Mouse (Mus musculus) hindbrain, embryonic 10.5 days (tissue): ENCODE measurements at regions not wholly inside any gene's neighbourhood (a gene's known extent, or its start where the extent isn't known, plus 50 kb on each side); places are given as distances from the start of the nearest gene placed in this dataset.
A peak's percentile ranks its signal among the peaks of the same experiment; 100 is the strongest.

Source experiments
- DNase-seq: peaks from one replicate; pipeline ENCODE4 v3.0.0-alpha.2; 2017; ENCODE audit warnings: low spot score
- H3K27ac ChIP-seq: fragments of 300-500 bp; sonication (generic); 2 replicates; pipeline ENCODE4 v1.5.1; 2016; ENCODE audit warnings: mild to moderate bottlenecking, moderate library complexity
- H3K27me3 ChIP-seq: fragments of 300-500 bp; sonication (generic); 2 replicates; pipeline ENCODE4 v1.6.1; 2016; ENCODE audit warnings: mild to moderate bottlenecking; ENCODE audit not compliant: poor library complexity, insufficient read depth, severe bottlenecking
- H3K36me3 ChIP-seq: fragments of 300-500 bp; sonication (generic); 2 replicates; pipeline ENCODE4 v1.6.1; 2016; ENCODE audit warnings: mild to moderate bottlenecking, moderate library complexity
- H3K4me1 ChIP-seq: fragments of 300-500 bp; sonication (generic); replicated peaks from 2 replicates; pipeline ENCODE4 v1.6.1; 2016; ENCODE audit warnings: mild to moderate bottlenecking
- H3K4me3 ChIP-seq: fragments of 300-500 bp; sonication (generic); 2 replicates; pipeline ENCODE4 v1.5.1; 2016; ENCODE audit warnings: mild to moderate bottlenecking, moderate library complexity
- H3K9me3 ChIP-seq: fragments of 300-500 bp; sonication (generic); 2 replicates; pipeline ENCODE4 v1.6.1; 2016; ENCODE audit warnings: mild to moderate bottlenecking, moderate library complexity
- WGBS: fragments of 180-500 bp; shearing (Covaris S2); methylation state at CpG from one replicate; pipeline ENCODE4 v1.1.7; 2016; 5-methylcytosine and 5-hydroxymethylcytosine counted together

- no peaks in the 10 kb centered on the region for H3K9me3 ChIP-seq
- WGBS = 69% methylated on average over 4 of the region's 4 CpGs
- H3K36me3 ChIP-seq = no peaks in the 10 kb centered on the region
- H3K27me3 ChIP-seq = no peaks in the 10 kb centered on the region
- peaks cover 16% of the 10 kb centered on the region for H3K4me1 ChIP-seq
- H3K4me3 ChIP-seq = no peak overlapping the region
- DNase-seq = no peak
- no peak overlapping the region for H3K27ac ChIP-seq
These were observed 146.3 kb upstream of the Krr1 start for GRCm38 (mm10) chr10:111826033-111826754.

DNA sequence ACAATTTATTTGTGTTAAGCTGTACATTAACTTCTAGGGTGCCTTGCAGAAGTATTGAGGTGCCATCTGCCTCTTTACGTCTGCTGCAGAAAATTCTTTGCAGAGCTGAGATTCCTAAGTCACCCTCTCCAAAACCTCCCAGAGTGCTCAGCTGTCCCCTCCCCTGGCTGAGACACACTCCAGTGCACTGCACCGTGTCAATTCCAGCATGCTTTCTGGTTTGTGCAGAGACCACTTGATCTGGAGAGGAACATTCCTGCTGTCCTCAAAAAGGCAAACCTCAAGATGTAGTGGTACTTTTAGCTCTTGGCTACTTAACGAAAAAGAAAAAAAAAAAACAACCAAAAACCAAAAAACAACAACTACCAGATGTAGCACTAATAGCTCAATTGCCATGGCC is 145.2 kb upstream of the Krr1 start:
- WGBS = 61% methylated on average over 3 of the region's 3 CpGs
- Histone ChIP-seq H3K4me3 (no peak overlapping the region), H3K4me1 (peaks cover 18% of the 10 kb centered on the region), H3K9me3 (no peaks in the 10 kb centered on the region), H3K27me3 (no peaks in the 10 kb centered on the region), H3K36me3 (no peaks in the 10 kb centered on the region), H3K27ac (no peak overlapping the region)
- DNase-seq = no peak

DNA sequence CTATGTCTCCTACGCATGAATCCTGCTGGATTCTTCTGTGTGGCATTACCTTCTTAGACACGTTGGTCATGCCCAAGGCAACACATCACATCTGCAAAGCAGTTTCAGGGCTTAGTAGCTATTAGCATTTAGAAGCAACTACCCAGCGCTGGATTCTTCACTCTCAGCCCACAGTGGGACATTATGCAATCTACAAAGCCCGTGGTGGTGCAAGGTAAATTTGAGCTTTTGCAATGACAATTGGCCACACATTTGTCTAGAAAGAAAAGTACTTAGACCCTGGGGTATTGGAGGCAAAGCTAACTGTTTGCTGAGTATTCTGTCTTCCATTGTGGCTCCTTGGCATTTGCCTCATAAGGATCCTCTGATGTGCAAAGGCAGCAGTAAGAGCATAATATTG is 144.5 kb upstream of the Krr1 start:
- H3K36me3 ChIP-seq = no peaks in the 10 kb centered on the region
- WGBS = 85% methylated on average over 4 of the region's 4 CpGs
- no peak for DNase-seq
- no peak overlapping the region for H3K27ac ChIP-seq
- no peak overlapping the region for H3K4me3 ChIP-seq
- H3K9me3 ChIP-seq = no peaks in the 10 kb centered on the region
- H3K27me3 ChIP-seq = no peaks in the 10 kb centered on the region
- peaks cover 18% of the 10 kb centered on the region for H3K4me1 ChIP-seq

- DNase-seq = no peak
- Histone ChIP-seq H3K36me3 (no peaks in the 10 kb centered on the region), H3K27ac (no peak overlapping the region), H3K9me3 (no peaks in the 10 kb centered on the region), H3K4me1 (peaks cover 20% of the 10 kb centered on the region), H3K27me3 (no peaks in the 10 kb centered on the region), H3K4me3 (no peak overlapping the region)
- 91% methylated on average over 4 of the region's 4 CpGs for WGBS
These were observed 143.9 kb upstream of the Krr1 start for GRCm38 (mm10) chr10:111828610-111829009.

DNA sequence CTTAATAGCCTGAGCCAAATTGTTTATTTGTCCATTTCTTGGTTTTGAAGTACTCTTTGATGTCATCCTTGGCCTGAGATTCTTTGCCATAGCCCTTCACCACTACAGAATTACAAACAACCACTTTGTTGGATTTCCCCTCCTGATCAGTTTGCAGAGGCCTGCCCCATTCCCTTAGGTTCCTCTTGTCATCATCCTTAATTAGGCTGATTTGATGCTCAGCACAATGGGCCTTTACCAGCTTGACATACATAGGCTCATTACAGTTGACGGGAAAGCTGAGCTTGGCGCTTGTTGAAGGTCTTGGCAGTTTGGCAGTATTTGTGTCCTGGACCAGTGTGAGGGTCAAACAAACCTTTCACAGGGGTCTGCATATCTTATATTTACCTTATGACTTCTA is 143.2 kb upstream of the Krr1 start:
- Histone ChIP-seq H3K4me1 (peaks cover 27% of the 10 kb centered on the region), H3K27me3 (no peaks in the 10 kb centered on the region), H3K9me3 (no peaks in the 10 kb centered on the region), H3K36me3 (no peaks in the 10 kb centered on the region), H3K4me3 (no peak overlapping the region), H3K27ac (no peak overlapping the region)
- no peak for DNase-seq
- WGBS = 82% methylated on average over 2 of the region's 2 CpGs

- Histone ChIP-seq H3K27me3 (no peaks in the 10 kb centered on the region), H3K27ac (no peak overlapping the region), H3K36me3 (no peaks in the 10 kb centered on the region), H3K4me1 (peaks cover 36% of the 10 kb centered on the region), H3K4me3 (no peak overlapping the region), H3K9me3 (no peaks in the 10 kb centered on the region)
- WGBS = 60% methylated on average over 1 of the region's 1 CpGs
- DNase-seq = no peak
These were observed 141.4 kb upstream of the Krr1 start for GRCm38 (mm10) chr10:111831105-111831504.

DNA sequence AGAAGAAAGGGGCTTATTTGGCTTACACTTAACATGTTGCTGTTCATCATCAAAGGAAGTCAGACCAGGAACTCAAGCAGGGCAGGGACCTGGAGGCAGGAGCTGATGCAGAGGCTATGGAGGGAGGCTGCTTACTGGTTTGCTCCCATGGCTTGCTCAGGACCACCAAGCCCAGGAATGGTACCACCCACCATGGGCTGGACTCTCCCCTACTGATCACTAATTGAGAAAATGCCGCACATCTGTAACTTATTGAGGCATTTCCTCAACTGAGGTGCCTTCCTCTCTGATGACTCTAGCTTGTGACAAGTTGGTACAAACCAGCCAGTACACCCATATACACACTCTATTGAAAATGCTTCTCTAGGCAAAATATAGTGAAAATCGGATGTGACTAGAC is 138.9 kb upstream of the Krr1 start:
- Histone ChIP-seq H3K36me3 (no peaks in the 10 kb centered on the region), H3K27me3 (peaks cover 3% of the 10 kb centered on the region; the same call in 1 of the 2 replicates), H3K4me1 (peaks cover 41% of the 10 kb centered on the region), H3K9me3 (no peaks in the 10 kb centered on the region), H3K4me3 (no peak overlapping the region), H3K27ac (no peak overlapping the region)
- no peak for DNase-seq
- 70% methylated on average over 2 of the region's 2 CpGs for WGBS

DNA sequence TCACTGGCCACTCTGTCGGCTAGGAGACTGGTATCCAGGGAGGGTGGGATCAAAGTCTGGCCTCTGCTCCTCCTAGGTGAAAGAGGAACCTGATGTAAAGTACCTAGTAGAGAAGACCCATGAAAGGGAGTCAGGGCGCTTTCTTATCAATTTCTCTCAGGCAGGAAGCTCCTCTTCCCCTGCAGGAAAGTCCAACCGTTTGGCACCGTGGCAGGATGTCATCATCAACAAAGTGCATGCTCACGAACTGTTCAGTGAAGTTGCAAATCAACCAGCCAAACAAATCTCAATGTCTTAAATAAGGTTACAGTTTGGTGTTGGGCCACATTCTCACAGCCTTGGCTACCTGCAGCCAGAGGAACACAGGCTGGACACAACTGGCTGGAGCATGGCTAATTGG is 138.2 kb upstream of the Krr1 start:
- Histone ChIP-seq H3K27ac (peak overlapping the region; percentile 45; the same call in 1 of the 2 replicates), H3K36me3 (no peaks in the 10 kb centered on the region), H3K27me3 (peaks cover 3% of the 10 kb centered on the region; the same call in 1 of the 2 replicates), H3K4me3 (no peak overlapping the region), H3K9me3 (no peaks in the 10 kb centered on the region), H3K4me1 (peaks cover 41% of the 10 kb centered on the region)
- DNase-seq = no peak
- WGBS = 60% methylated on average over 5 of the region's 5 CpGs

DNA sequence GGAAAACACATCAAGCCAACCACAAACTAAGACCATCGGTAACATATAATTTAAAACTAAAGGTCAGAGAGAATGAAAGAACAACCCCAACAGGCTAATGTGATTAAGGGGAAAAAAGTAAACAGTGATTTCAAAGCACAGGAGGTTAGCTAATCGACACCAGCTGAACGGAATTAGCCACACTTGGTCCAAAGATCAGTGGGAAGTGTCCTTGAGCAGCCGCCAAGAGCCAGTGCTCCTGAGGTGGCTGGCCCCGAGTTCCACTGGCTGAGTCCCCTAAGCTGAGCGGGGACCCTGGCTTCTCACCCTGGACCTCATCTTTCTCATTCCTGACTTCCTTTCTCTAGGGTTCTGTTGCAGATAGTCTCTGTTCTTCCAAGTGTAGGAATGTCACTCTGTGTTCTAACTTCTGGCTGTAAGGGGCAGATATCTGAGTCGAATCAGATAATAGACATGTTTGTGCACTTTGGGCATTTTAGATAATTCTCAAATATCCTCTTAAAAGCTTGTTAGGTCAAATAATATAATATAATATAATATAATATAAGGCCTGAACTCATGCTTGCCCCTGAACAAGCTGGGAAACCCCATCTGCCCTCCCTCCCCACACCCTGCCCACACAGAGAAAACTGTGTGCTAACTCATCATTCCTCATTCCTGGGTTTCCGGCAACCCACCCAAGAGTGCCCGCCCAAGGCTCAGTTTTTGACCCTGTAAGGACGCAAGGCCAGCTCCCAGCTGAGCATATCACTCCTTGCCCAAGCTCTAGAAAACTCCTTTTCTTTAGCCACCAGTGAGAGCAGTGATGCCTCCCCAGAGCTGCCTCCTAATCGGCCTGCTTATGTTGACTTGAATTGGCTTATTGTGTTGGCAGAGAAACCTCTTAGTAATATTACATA is 137.3 kb upstream of the Krr1 start:
- Histone ChIP-seq H3K27ac (peak overlapping the region; percentile 63; the same call in 1 of the 2 replicates), H3K27me3 (peaks cover 3% of the 10 kb centered on the region; the same call in 1 of the 2 replicates), H3K4me3 (no peak overlapping the region), H3K4me1 (peaks cover 41% of the 10 kb centered on the region), H3K9me3 (no peaks in the 10 kb centered on the region), H3K36me3 (no peaks in the 10 kb centered on the region)
- no peak for DNase-seq
- 42% methylated on average over 11 of the region's 11 CpGs for WGBS

- Histone ChIP-seq H3K4me1 (peaks cover 40% of the 10 kb centered on the region), H3K4me3 (no peak overlapping the region), H3K9me3 (no peaks in the 10 kb centered on the region), H3K27me3 (peaks cover 3% of the 10 kb centered on the region; the same call in 1 of the 2 replicates), H3K36me3 (no peaks in the 10 kb centered on the region), H3K27ac (peak overlapping the region; percentile 73)
- WGBS = 45% methylated on average over 5 of the region's 5 CpGs
- no peak for DNase-seq
These were observed 136.3 kb upstream of the Krr1 start for GRCm38 (mm10) chr10:111836191-111836590.

DNA sequence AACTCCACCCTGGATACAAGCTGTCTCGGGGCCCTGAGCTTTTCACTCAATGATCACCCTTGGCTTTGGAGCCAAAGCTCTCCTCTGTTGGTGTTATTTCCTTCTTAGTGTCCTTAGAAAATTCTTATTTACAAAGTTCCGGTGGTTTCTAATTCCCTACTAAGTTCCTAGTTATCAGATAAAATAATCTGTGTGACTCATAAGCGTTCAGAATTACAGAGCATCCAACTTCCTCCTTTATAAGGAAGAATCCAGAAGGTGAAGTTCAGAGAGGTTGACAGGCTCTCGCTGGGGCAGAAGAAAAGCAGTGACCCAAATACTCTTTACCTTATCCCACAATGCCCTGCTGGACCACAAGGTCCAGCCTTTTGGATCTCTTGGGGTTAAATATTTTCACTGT is 135.7 kb upstream of the Krr1 start:
- 88% methylated on average over 4 of the region's 4 CpGs for WGBS
- H3K27ac ChIP-seq = peak overlapping the region; percentile 73
- no peaks in the 10 kb centered on the region for H3K36me3 ChIP-seq
- H3K27me3 ChIP-seq = peaks cover 3% of the 10 kb centered on the region; the same call in 1 of the 2 replicates
- H3K4me1 ChIP-seq = peaks cover 40% of the 10 kb centered on the region
- H3K4me3 ChIP-seq = no peak overlapping the region
- no peaks in the 10 kb centered on the region for H3K9me3 ChIP-seq
- no peak for DNase-seq

GRCm38 (mm10) chr10:111842321-111842775 is 130.1 kb upstream of the Krr1 start:
- H3K36me3 ChIP-seq = no peaks in the 10 kb centered on the region
- 39% methylated on average over 11 of the region's 11 CpGs for WGBS
- peaks cover 21% of the 10 kb centered on the region for H3K4me1 ChIP-seq
- H3K4me3 ChIP-seq = peak overlapping the region; percentile 14; the same call in 1 of the 2 replicates
- peak overlapping the region; percentile 78 for H3K27ac ChIP-seq
- peaks cover 3% of the 10 kb centered on the region; the same call in 1 of the 2 replicates for H3K27me3 ChIP-seq
- peak; percentile 39 for DNase-seq
- no peaks in the 10 kb centered on the region for H3K9me3 ChIP-seq

GRCm38 (mm10) chr10:111842896-111843295 is 129.6 kb upstream of the Krr1 start:
- peaks cover 21% of the 10 kb centered on the region for H3K4me1 ChIP-seq
- 66% methylated on average over 7 of the region's 7 CpGs for WGBS
- no peak for DNase-seq
- peak overlapping the region; percentile 73 for H3K27ac ChIP-seq
- no peak overlapping the region for H3K4me3 ChIP-seq
- H3K27me3 ChIP-seq = no peaks in the 10 kb centered on the region
- H3K36me3 ChIP-seq = no peaks in the 10 kb centered on the region
- no peaks in the 10 kb centered on the region for H3K9me3 ChIP-seq
